In genomic region chr7:60139742-60140480, GRCm38 (mm10) we compare ENCODE assay signal across 8 mouse cellular contexts. TPM values are rescaled to one million over a fixed set of nuclear protein-coding genes. Genes with fewer than 3 reads are reported as not detected.
A peak's percentile ranks its signal among the peaks of the same experiment; 100 is the strongest.
DNase-seq lines count a peak whose midpoint lies in the region; ATAC-seq and TF ChIP-seq lines count a peak whose summit lies in the region.

TSS of gene Snrpn (minus strand) at chr7:60140219.

- no peak for TF ChIP-seq POLR2A in kidney, adult 2 months (IDR thresholded peaks at IDR 0.05; ENCODE audit: low read depth, low read length)

- H3K9ac ChIP-seq in hindbrain, postnatal 0 days (replicated peaks; ENCODE audit: low read length), result no peak within 1 kb of the TSS
- no peak within 1 kb of the TSS for H3K9ac ChIP-seq in midbrain, embryonic 14.5 days (replicated peaks; ENCODE audit: low read length)

- ATAC-seq in hindbrain, postnatal 0 days, result 0 out of 2 replicates have a peak, but pooled peaks have one; percentile 53
- ATAC-seq in midbrain, embryonic 14.5 days (ENCODE audit: low FRiP score, low TSS enrichment), result peak; percentile 78

- H3K4me2 ChIP-seq in hindbrain, postnatal 0 days (ENCODE audit: low read depth, low read length), result no peak within 1 kb of the TSS
- H3K4me2 ChIP-seq in midbrain, embryonic 14.5 days (ENCODE audit: low read length), result peak within 1 kb of the TSS; percentile 22

- no peak within 1 kb of the TSS for H3K27ac ChIP-seq in kidney, adult 2 months (ENCODE audit: insufficient read depth, low read depth, low read length)
- H3K27ac ChIP-seq in hindbrain, postnatal 0 days, result no peak within 1 kb of the TSS
- H3K27ac ChIP-seq in midbrain, embryonic 14.5 days (replicated peaks; ENCODE audit: low read depth, low read length), result peak within 1 kb of the TSS; percentile 62

- H3K4me3 ChIP-seq in kidney, adult 2 months (ENCODE audit: insufficient read depth, low read depth, low read length), result no peak within 1 kb of the TSS
- H3K4me3 ChIP-seq in hindbrain, postnatal 0 days (ENCODE audit: low read length), result no peak within 1 kb of the TSS
- no peak within 1 kb of the TSS for H3K4me3 ChIP-seq in midbrain, embryonic 14.5 days (replicated peaks; ENCODE audit: low read depth, low read length)

- H3K36me3 ChIP-seq in kidney, adult 2 months (ENCODE audit: control insufficient read depth, insufficient read depth, low read length), result no peaks in the 10 kb centered on the region
- no peaks in the 10 kb centered on the region for H3K36me3 ChIP-seq in hindbrain, postnatal 0 days (ENCODE audit: insufficient read depth, low read length)
- no peaks in the 10 kb centered on the region for H3K36me3 ChIP-seq in midbrain, embryonic 14.5 days (ENCODE audit: control insufficient read depth, insufficient read depth, low read length)

- no peaks in the 10 kb centered on the region for H3K9me3 ChIP-seq in hindbrain, postnatal 0 days (ENCODE audit: low read length)
- H3K9me3 ChIP-seq in midbrain, embryonic 14.5 days (ENCODE audit: control insufficient read depth, low read length), result no peaks in the 10 kb centered on the region

- H3K4me1 ChIP-seq in kidney, adult 2 months (ENCODE audit: control insufficient read depth, insufficient read depth, low read length), result no peaks in the 10 kb centered on the region
- H3K4me1 ChIP-seq in hindbrain, postnatal 0 days (ENCODE audit: insufficient read depth, low read length), result no peaks in the 10 kb centered on the region
- H3K4me1 ChIP-seq in midbrain, embryonic 14.5 days (ENCODE audit: control insufficient read depth, insufficient read depth, low read length), result no peaks in the 10 kb centered on the region

- H3K27me3 ChIP-seq in kidney, adult 2 months (replicated peaks; ENCODE audit: control insufficient read depth, insufficient read depth, low read length), result no peaks in the 10 kb centered on the region
- no peaks in the 10 kb centered on the region for H3K27me3 ChIP-seq in hindbrain, postnatal 0 days (ENCODE audit: insufficient read depth, low read length)
- H3K27me3 ChIP-seq in midbrain, embryonic 14.5 days (ENCODE audit: control insufficient read depth, insufficient read depth, low read length), result no peaks in the 10 kb centered on the region

- no peak for TF ChIP-seq CTCF in kidney, adult 2 months (conservative IDR thresholded peaks at IDR 0.05; ENCODE audit: insufficient read depth, insufficient read length, low read depth, low read length)
- no peak for TF ChIP-seq CTCF in hindbrain, postnatal 0 days (IDR thresholded peaks at IDR 0.05; ENCODE audit: low read depth)

- 50% methylated on average over 4 of the region's 4 CpGs for WGBS in kidney, adult 2 months
- 50% methylated on average over 4 of the region's 4 CpGs for WGBS in hindbrain, postnatal 0 days
- WGBS in midbrain, embryonic 14.5 days, result 41% methylated on average over 4 of the region's 4 CpGs

- no peak for DNase-seq in kidney, adult 2 months
- no peak for DNase-seq in kidney, adult 8-10 months
- no peak for DNase-seq in adrenal gland, postnatal 25 days
- no peak for DNase-seq in gastrocnemius, postnatal 10 days
- DNase-seq in hindbrain, postnatal 0 days (ENCODE audit: low spot score), result peak; percentile 74
- DNase-seq in midbrain, embryonic 14.5 days, result peak; percentile 90
- DNase-seq in c-Kit-positive CD71-positive TER-119-positive erythroid progenitor cells, embryonic 14.5 days (ENCODE audit: low spot score), result no peak
- no peak for DNase-seq in T-cell, adult 2 months (ENCODE audit: low spot score)

RNA-seq across cellular contexts. Expression of gene Snrpn, which starts in this region (rescaled TPM):
- polyA plus RNA-seq in kidney, adult 2 months (2012; rRNA removed), result 19.6 and 22.3 TPM in 2 replicates
- total RNA-seq in adrenal gland, postnatal 25 days (2021), result 24.1 and 28.5 TPM in 2 replicates
- total RNA-seq in gastrocnemius, postnatal 10 days (2021), result 10 to 100 TPM; 20.4 TPM
- total RNA-seq in hindbrain, postnatal 0 days (2014; rRNA removed), result 484 and 529 TPM in 2 replicates
- 1,065 and 1,123 TPM in 2 replicates for polyA plus RNA-seq in hindbrain, postnatal 0 days (2015; fragmentation: Nextera tagmentation; extraction: Ambion mirVana)
- polyA plus RNA-seq in midbrain, embryonic 14.5 days (2014; fragmentation: Nextera tagmentation; extraction: Ambion mirVana), result 775 and 949 TPM in 2 replicates

Comparison
In these comparisons a context has a peak if more than half of its experiments do, and no peak if none do; other contexts are left out.
1. RNA of gene Snrpn (total RNA-seq): 484 to 529 TPM in hindbrain, postnatal 0 days; 24.1 to 28.5 TPM in adrenal gland, postnatal 25 days and 20.4 TPM in gastrocnemius, postnatal 10 days; every median in the first group is over 10 times any median in the second.
2. RNA of gene Snrpn (polyA plus RNA-seq): 1,065 to 1,123 TPM in hindbrain, postnatal 0 days and 775 to 949 TPM in midbrain, embryonic 14.5 days; 19.6 to 22.3 TPM in kidney, adult 2 months; every median in the first group is over 10 times any median in the second.
3. DNase-seq: peak in hindbrain, postnatal 0 days (single experiment) and midbrain, embryonic 14.5 days (single experiment); none in kidney, adult 2 months (single experiment), kidney, adult 8-10 months (0 of 2), adrenal gland, postnatal 25 days (single experiment), gastrocnemius, postnatal 10 days (single experiment), c-Kit-positive CD71-positive TER-119-positive erythroid progenitor cells, embryonic 14.5 days (single experiment) and T-cell, adult 2 months (single experiment).